Mouse (Mus musculus): Measurements from ENCODE around the gene Cd6. TPM values are rescaled to one million over a fixed set of nuclear protein-coding genes. Genes with fewer than 3 reads are reported as not detected.

Cd6 gene
- total and polyA plus RNA-seq, 3 experiments: not detected

DNA sequence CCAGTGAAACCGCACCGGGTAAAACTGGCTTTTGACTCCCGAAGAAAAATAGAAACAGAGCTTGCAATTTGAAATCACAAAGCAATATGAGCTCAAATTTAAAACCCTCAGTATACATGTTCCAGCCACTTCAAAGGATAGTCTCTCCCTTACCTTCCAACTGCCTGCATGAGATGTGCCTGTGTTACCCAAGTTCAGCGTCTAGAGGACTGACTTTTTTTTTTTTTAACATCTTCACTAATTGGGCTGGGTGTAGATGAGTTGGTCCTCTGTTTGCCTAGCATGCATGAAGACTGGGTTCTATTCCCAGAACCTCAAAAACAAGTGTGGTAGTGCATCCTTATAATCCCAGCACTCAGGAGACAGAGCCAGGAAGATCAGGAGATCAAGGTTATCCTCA, 53.0 kb downstream of the Cd6 start:
- Histone ChIP-seq H3K9me3 (replicated peaks; ENCODE audit: insufficient read depth, low read length) (no peaks in the 10 kb centered on the region), H3K27me3 (ENCODE audit: control insufficient read depth in 1 of 2, insufficient read depth in 2 of 2, low read length in 2 of 2) (peaks cover 0 to 13% of the 10 kb centered on the region in 2 experiments), H3K36me3 (ENCODE audit: control insufficient read depth in 1 of 2, insufficient read depth in 2 of 2, low read length in 2 of 2) (no peaks in the 10 kb centered on the region), H3K27ac (ENCODE audit: control insufficient read depth, low read depth, low read length) (no peak overlapping the region), H3K4me3 (ENCODE audit: control insufficient read depth in 1 of 2, insufficient read depth in 1 of 2, low read depth in 2 of 2, low read length in 2 of 2) (no peak overlapping the region), H3K79me2 (ENCODE audit: control insufficient read depth, insufficient read depth, low read length, poor library complexity) (no peaks in the 10 kb centered on the region), H3K9ac (ENCODE audit: control insufficient read depth, low read depth, low read length, poor library complexity, severe bottlenecking) (no peak overlapping the region), H3K4me1 (ENCODE audit: control insufficient read depth in 1 of 2, insufficient read depth in 2 of 2, low read length in 2 of 2) (no peaks in the 10 kb centered on the region)
- TF ChIP-seq NRF1 (IDR thresholded peaks at IDR 0.05; ENCODE audit: insufficient read depth, low read depth, low read length, poor library complexity, severe bottlenecking): no peak
- no peak for DNase-seq (ENCODE audit: low read depth, low spot score)

- no peaks in the 10 kb centered on the region for H3K36me3 ChIP-seq (ENCODE audit: control insufficient read depth in 1 of 2, insufficient read depth in 2 of 2, low read length in 2 of 2)
- H3K9ac ChIP-seq (ENCODE audit: control insufficient read depth, low read depth, low read length, poor library complexity, severe bottlenecking): no peak overlapping the region
- H3K4me3 ChIP-seq (ENCODE audit: control insufficient read depth in 1 of 2, insufficient read depth in 1 of 2, low read depth in 2 of 2, low read length in 2 of 2): no peak overlapping the region
- H3K9me3 ChIP-seq (replicated peaks; ENCODE audit: insufficient read depth, low read length): no peaks in the 10 kb centered on the region
- DNase-seq (ENCODE audit: low read depth, low spot score): no peak
- no peaks in the 10 kb centered on the region for H3K79me2 ChIP-seq (ENCODE audit: control insufficient read depth, insufficient read depth, low read length, poor library complexity)
- H3K27ac ChIP-seq (ENCODE audit: control insufficient read depth, low read depth, low read length): no peak overlapping the region
- no peaks in the 10 kb centered on the region for H3K4me1 ChIP-seq (ENCODE audit: control insufficient read depth in 1 of 2, insufficient read depth in 2 of 2, low read length in 2 of 2)
- H3K27me3 ChIP-seq (ENCODE audit: control insufficient read depth in 1 of 2, insufficient read depth in 2 of 2, low read length in 2 of 2): peaks cover 0 to 11% of the 10 kb centered on the region in 2 experiments
- TF ChIP-seq NRF1 (IDR thresholded peaks at IDR 0.05; ENCODE audit: insufficient read depth, low read depth, low read length, poor library complexity, severe bottlenecking): no peak
- no peak for TF ChIP-seq NELFE (IDR thresholded peaks at IDR 0.05; ENCODE audit: low read depth, low read length)
- TF ChIP-seq GATA1 (IDR thresholded peaks at IDR 0.05; ENCODE audit: low read depth, low read length): no peak
- no peak for TF ChIP-seq USF2 (IDR thresholded peaks at IDR 0.05; ENCODE audit: borderline replicate concordance in 1 of 2, insufficient read depth in 1 of 2, low read depth in 1 of 2, low read length in 2 of 2)
- no peak for TF ChIP-seq CHD1 (IDR thresholded peaks at IDR 0.05; ENCODE audit: low read depth, low read length)
- no peak for TF ChIP-seq ETS1 (IDR thresholded peaks at IDR 0.05; ENCODE audit: low read depth, low read length)
These were observed 55.7 kb downstream of the Cd6 start for GRCm38 (mm10) chr19:10774141-10774540.

- H3K9me3 ChIP-seq (replicated peaks; ENCODE audit: insufficient read depth, low read length): no peaks in the 10 kb centered on the region
- H3K4me1 ChIP-seq (ENCODE audit: control insufficient read depth in 1 of 2, insufficient read depth in 2 of 2, low read length in 2 of 2): no peaks in the 10 kb centered on the region
- no peaks in the 10 kb centered on the region for H3K36me3 ChIP-seq (ENCODE audit: control insufficient read depth in 1 of 2, insufficient read depth in 2 of 2, low read length in 2 of 2)
- H3K79me2 ChIP-seq (ENCODE audit: control insufficient read depth, insufficient read depth, low read length, poor library complexity): no peaks in the 10 kb centered on the region
- DNase-seq (ENCODE audit: low read depth, low spot score): no peak
- TF ChIP-seq MYC (IDR thresholded peaks at IDR 0.05; ENCODE audit: low read depth, low read length) (no peak), USF2 (IDR thresholded peaks at IDR 0.05; ENCODE audit: borderline replicate concordance in 1 of 2, insufficient read depth in 1 of 2, low read depth in 1 of 2, low read length in 2 of 2) (no peak), TBP (IDR thresholded peaks at IDR 0.05; ENCODE audit: low read depth, low read length) (no peak), RCOR1 (IDR thresholded peaks at IDR 0.05; ENCODE audit: low read depth, low read length) (no peak), NRF1 (IDR thresholded peaks at IDR 0.05; ENCODE audit: insufficient read depth, low read depth, low read length, poor library complexity, severe bottlenecking) (no peak), ZNF384 (IDR thresholded peaks at IDR 0.05; ENCODE audit: low read depth, low read length) (no peak), RAD21 (IDR thresholded peaks at IDR 0.05; ENCODE audit: low read depth, low read length) (no peak), BHLHE40 (IDR thresholded peaks at IDR 0.05; ENCODE audit: borderline replicate concordance, low read depth, low read length) (no peak), GATA1 (IDR thresholded peaks at IDR 0.05; ENCODE audit: low read depth, low read length) (no peak), MYB (IDR thresholded peaks at IDR 0.05; ENCODE audit: low read depth, low read length) (no peak), UBTF (IDR thresholded peaks at IDR 0.05; ENCODE audit: borderline replicate concordance, insufficient read depth, low read depth, low read length) (no peak), ZKSCAN1 (IDR thresholded peaks at IDR 0.05; ENCODE audit: low read depth, low read length) (no peak), NELFE (IDR thresholded peaks at IDR 0.05; ENCODE audit: low read depth, low read length) (no peak), ETS1 (IDR thresholded peaks at IDR 0.05; ENCODE audit: low read depth, low read length) (no peak), SMC3 (IDR thresholded peaks at IDR 0.05; ENCODE audit: low read depth, low read length) (no peak)
- peaks cover 0 to 12% of the 10 kb centered on the region in 2 experiments; a peak in 3 of 4 replicates for H3K27me3 ChIP-seq (ENCODE audit: control insufficient read depth in 1 of 2, insufficient read depth in 2 of 2, low read length in 2 of 2)
- H3K9ac ChIP-seq (ENCODE audit: control insufficient read depth, low read depth, low read length, poor library complexity, severe bottlenecking): no peak overlapping the region
- no peak overlapping the region for H3K27ac ChIP-seq (ENCODE audit: control insufficient read depth, low read depth, low read length)
- no peak overlapping the region for H3K4me3 ChIP-seq (ENCODE audit: control insufficient read depth in 1 of 2, insufficient read depth in 1 of 2, low read depth in 2 of 2, low read length in 2 of 2)
These were observed 56.5 kb downstream of the Cd6 start for GRCm38 (mm10) chr19:10773384-10773783.
